Mouse (Mus musculus) brain, embryonic 14.5 days (tissue): Measurements from ENCODE around the gene Lpin1.

Source experiments
- CTCF ChIP-seq: fragments of 200-500 bp; IDR thresholded peaks from 2 replicates; pipeline ENCODE4 v1.5.1; 2012; ENCODE audit warnings: inconsistent platforms, mild to moderate bottlenecking, moderate library complexity, borderline replicate concordance; ENCODE audit not compliant: insufficient read depth, insufficient read length; ENCODE audit errors: extremely low read depth
- POLR2A ChIP-seq: fragments of 200-500 bp; IDR thresholded peaks from 2 replicates; pipeline ENCODE4 v1.6.1; 2012; ENCODE audit warnings: mild to moderate bottlenecking, inconsistent platforms, borderline replicate concordance; ENCODE audit not compliant: poor library complexity, insufficient read depth, insufficient read length, severe bottlenecking; ENCODE audit errors: extremely low read depth

DNA sequence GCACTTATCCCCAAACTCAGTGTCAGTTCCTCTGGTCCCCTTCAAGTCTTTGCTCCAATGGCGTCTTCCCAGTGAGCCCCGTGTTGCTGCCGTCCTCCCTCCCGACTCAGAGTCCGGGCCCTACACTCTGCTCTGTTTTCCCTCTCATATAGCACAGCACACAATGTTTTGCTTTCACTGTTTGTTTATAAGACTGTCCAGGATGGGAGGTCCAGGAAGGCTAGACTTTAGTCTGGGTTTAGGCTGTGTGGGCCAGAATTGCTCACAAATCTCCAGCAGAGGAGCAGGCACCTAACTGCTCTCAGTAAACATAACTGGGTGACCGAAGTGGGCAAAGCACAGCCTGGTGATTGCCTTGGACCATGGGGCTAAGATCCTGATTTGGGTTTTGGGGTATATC lies 22.5 kb upstream of the Lpin1 start:
- TF ChIP-seq CTCF, result no peak
- no peak for TF ChIP-seq POLR2A
